Mouse (Mus musculus) hindbrain, postnatal 0 days (tissue): ENCODE results near the gene Rnf7. TPM values are rescaled to one million over a fixed set of nuclear protein-coding genes. Genes with fewer than 3 reads are reported as not detected.

Experiments
- ATAC-seq: fragments of 200-750 bp; cut with Nextera tagmentation; 2 replicates; pipeline ENCODE4 v1.8.0; 2017; ENCODE audit warnings: mild to moderate bottlenecking, moderate TSS enrichment, moderate library complexity
- DNase-seq: peaks from one replicate; pipeline ENCODE4 v3.0.0-alpha.2; 2015; ENCODE audit warnings: low spot score
- H3K27ac ChIP-seq: fragments of 300-500 bp; sonication (generic); 2 replicates; pipeline ENCODE4 v1.5.1; 2014; ENCODE audit warnings: mild to moderate bottlenecking
- H3K27me3 ChIP-seq: fragments of 300-500 bp; sonication (generic); 2 replicates; pipeline ENCODE4 v1.6.1; 2014; ENCODE audit warnings: low read length, mixed read lengths; ENCODE audit not compliant: insufficient read depth
- H3K36me3 ChIP-seq: fragments of 300-500 bp; sonication (generic); 2 replicates; pipeline ENCODE4 v1.6.1; 2014; ENCODE audit warnings: low read length, mixed read lengths; ENCODE audit not compliant: insufficient read depth
- H3K4me1 ChIP-seq: fragments of 300-500 bp; sonication (generic); 2 replicates; pipeline ENCODE4 v1.6.1; 2014; ENCODE audit warnings: antibody characterized with exemption, low read length, mixed read lengths; ENCODE audit not compliant: insufficient read depth
- H3K4me2 ChIP-seq: fragments of 300-500 bp; sonication (generic); 2 replicates; pipeline ENCODE4 v1.6.1; 2014; ENCODE audit warnings: low read depth, mild to moderate bottlenecking, low read length, moderate library complexity, mixed read lengths
- H3K4me3 ChIP-seq: fragments of 300-500 bp; sonication (generic); 2 replicates; pipeline ENCODE4 v1.5.1; 2014; ENCODE audit warnings: low read length
- H3K9ac ChIP-seq: fragments of 300-500 bp; sonication (generic); replicated peaks from 2 replicates; pipeline ENCODE4 v1.6.1; 2014; ENCODE audit warnings: mild to moderate bottlenecking, low read length, moderate library complexity, mixed read lengths
- H3K9me3 ChIP-seq: fragments of 300-500 bp; sonication (generic); 2 replicates; pipeline ENCODE4 v1.6.1; 2016; ENCODE audit warnings: low read length, mixed read lengths
- CTCF ChIP-seq: IDR thresholded peaks from 2 replicates; pipeline ENCODE4 v1.5.1; 2016; ENCODE audit warnings: antibody characterized with exemption, control low read depth, low read depth
- WGBS: fragments of 180-500 bp; shearing (Covaris S2); extraction: QIAGEN DNeasy Blood & Tissue Kit; methylation state at CpG from one replicate; pipeline ENCODE4 v1.1.7; 2014; 5-methylcytosine and 5-hydroxymethylcytosine counted together
- polyA plus RNA-seq: library from polyadenylated mRNA; unstranded; fragments of >200 nt; fragmentation: Nextera tagmentation; extraction: Ambion mirVana; gene quantifications from 2 replicates; pipeline ENCODE4 v1.2.1, GENCODE M21; 2015
- total RNA-seq: library from RNA; depleted of rRNA; stranded (reverse); fragments of >200 nt; gene quantifications from 2 replicates; pipeline ENCODE4 v1.2.3, GENCODE M21; 2014

Rnf7 gene
- total and polyA plus RNA-seq, 2 experiments from 2014 or later: 231 to 273 TPM

DNA sequence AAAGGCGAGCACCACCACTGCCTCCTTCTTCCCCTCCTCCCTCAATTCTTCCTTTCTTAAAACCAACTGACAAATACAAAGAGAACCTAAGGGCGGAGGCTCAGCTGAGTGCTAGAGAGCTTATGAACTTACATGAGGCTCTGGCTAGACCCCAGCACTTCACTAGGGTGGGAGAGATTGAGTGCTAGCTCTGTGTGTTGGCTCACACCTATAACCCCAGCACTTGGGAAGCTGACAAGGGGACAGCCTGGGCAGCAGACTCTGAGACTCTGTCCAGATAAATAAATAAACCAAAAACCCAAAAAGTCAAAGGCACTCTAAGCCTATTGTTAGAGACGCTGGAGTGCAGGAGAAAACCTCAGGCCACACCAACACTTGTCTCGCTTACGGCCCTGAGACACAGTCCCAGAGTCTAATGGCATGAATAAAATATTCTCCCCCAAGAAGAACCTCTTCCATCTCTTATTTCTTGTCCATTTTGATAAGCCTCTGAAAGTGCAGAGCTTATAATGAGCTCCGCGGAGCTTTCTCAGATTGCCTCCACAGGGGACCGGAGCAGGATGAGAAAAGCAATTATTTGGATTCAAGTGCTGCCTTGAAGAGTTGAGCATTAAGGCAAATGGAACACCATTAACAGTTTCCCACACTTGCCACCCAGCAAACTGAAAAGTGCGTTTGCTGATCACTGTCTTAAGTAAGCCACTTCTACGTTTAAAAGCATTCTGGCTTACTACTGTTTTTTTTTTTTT lies 18.2 kb downstream of the Rnf7 start:
- WGBS: 67% methylated on average over 10 of the region's 10 CpGs
- DNase-seq: peak; percentile 29
- TF ChIP-seq CTCF: no peak
- H3K27me3 ChIP-seq: no peaks in the 10 kb centered on the region
- no peaks in the 10 kb centered on the region for H3K36me3 ChIP-seq
- H3K27ac ChIP-seq: peak overlapping the region; percentile 20; the same call in 1 of the 2 replicates
- no peaks in the 10 kb centered on the region for H3K4me1 ChIP-seq
- no peak overlapping the region for H3K4me3 ChIP-seq
- no peak for ATAC-seq
- no peak overlapping the region for H3K9ac ChIP-seq
- H3K9me3 ChIP-seq: no peaks in the 10 kb centered on the region
- H3K4me2 ChIP-seq: no peak overlapping the region

DNA sequence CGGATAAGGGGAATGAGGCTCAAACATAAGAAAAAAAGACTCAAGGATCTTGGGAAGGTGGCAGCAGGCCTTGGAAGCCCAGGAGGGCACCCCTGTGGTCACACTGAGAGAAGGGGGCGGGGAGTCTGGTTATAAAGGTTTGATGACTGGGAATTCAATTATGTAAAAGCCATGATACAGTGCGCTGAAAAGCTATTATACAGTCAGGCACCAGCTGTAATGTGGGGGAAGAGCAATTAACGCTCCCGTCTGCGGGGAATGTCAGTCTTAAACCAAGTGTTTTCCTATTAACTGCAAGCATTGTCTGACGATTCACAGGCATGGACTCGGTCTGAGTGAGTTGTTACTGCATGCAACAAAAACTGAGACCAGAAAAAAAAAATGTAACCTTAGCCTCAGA lies 22.9 kb downstream of the Rnf7 start:
- 55% methylated on average over 8 of the region's 8 CpGs for WGBS
- Histone ChIP-seq H3K9me3 (no peaks in the 10 kb centered on the region), H3K4me1 (no peaks in the 10 kb centered on the region), H3K27ac (no peak overlapping the region), H3K27me3 (no peaks in the 10 kb centered on the region), H3K9ac (no peak overlapping the region), H3K4me3 (no peak overlapping the region), H3K4me2 (no peak overlapping the region), H3K36me3 (no peaks in the 10 kb centered on the region)
- DNase-seq (no peak), ATAC-seq (no peak)
- TF ChIP-seq CTCF: no peak

DNA sequence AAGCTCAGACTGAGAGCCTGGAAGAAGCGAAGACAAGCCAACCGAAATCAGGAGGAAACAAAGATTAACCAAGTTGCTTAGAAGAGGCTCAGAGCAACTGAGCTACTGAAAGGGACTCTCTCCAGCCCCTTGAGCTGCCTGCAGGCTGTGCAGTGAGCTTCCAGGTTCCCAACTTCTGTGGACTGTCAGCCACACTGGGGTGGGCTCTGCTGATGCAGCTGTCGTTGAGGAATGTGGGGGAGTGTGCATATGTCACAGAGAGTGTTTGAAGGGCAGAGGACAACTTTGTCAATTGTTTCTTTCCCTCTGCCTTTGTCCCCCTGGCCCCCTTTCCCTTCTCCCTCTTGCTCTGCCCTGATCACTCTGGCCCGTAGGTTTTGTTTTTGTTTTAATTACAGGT lies 25.5 kb downstream of the Rnf7 start:
- Histone ChIP-seq H3K4me3 (no peak overlapping the region), H3K27me3 (no peaks in the 10 kb centered on the region), H3K4me1 (no peaks in the 10 kb centered on the region), H3K9ac (no peak overlapping the region), H3K27ac (no peak overlapping the region), H3K9me3 (no peaks in the 10 kb centered on the region), H3K36me3 (no peaks in the 10 kb centered on the region), H3K4me2 (no peak overlapping the region)
- no peak for DNase-seq
- no peak for ATAC-seq
- 78% methylated on average over 4 of the region's 4 CpGs for WGBS
- no peak for TF ChIP-seq CTCF

DNA sequence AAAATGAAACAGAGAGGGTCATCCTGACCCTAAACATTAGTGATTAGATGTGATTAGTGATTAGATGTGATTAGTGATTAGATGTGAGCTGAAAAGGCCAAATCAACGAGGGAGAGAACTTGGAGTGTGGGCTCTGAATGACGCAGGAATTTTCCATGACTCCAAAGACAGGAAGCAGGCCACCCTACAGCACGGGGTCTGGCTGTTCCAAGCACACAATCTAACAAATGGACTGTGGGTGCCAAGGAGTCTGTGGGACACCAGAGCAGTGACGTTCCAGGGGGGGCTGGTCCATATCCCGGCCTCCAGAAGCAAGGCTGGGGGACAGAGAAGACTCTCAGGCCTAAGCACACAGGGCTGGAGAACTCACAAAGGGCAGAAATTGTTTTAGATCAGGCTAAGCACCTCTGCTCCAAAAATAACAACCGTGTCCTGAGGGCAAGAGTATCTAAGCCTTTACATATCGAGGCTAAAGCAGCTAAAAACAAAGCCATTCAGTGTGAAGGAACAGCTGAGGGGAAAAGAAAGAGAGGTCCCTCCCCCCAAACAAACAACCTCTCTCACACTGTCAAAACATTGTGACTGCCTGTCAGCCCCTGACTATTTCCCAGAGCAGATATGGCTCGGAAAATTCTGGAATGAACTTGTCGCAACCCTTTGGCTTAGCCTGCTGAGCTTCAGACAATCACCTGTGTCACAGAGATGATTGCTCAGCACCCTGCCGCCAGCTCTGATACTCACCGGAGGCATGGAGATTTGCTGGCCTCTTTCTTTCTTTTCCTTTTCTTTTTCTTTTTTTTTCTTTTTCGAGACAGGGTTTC lies 27.4 kb downstream of the Rnf7 start:
- Histone ChIP-seq H3K9ac (no peak overlapping the region), H3K27me3 (no peaks in the 10 kb centered on the region), H3K4me1 (no peaks in the 10 kb centered on the region), H3K4me3 (no peak overlapping the region), H3K36me3 (no peaks in the 10 kb centered on the region), H3K27ac (0 out of 2 replicates have a peak overlapping the region, but pooled peaks have one; percentile 20), H3K9me3 (no peaks in the 10 kb centered on the region), H3K4me2 (no peak overlapping the region)
- WGBS: 52% methylated on average over 12 of the region's 12 CpGs
- ATAC-seq (no peak), DNase-seq (no peak)
- no peak for TF ChIP-seq CTCF

DNA sequence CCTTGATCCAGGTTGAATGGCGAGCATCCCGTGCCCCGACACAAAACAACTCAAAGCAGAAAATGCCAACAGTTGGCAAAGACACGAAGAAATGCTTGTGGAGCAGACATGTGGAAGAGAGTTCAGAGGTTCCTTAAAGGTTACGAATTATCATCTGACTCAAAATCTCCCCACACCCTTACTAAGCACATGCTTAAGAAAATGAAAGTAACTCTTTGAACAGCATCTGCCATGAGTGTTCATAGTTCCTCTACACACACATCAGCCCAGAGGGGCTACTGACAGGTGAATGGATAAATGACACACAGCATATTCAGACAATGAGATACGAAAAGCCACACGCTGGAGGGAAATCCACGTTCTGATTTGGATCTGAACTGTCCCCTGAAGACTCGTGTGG lies 29.0 kb downstream of the Rnf7 start:
- DNase-seq: no peak
- no peaks in the 10 kb centered on the region for H3K4me1 ChIP-seq
- no peak overlapping the region for H3K9ac ChIP-seq
- H3K27ac ChIP-seq: no peak overlapping the region
- H3K27me3 ChIP-seq: no peaks in the 10 kb centered on the region
- H3K4me2 ChIP-seq: no peak overlapping the region
- WGBS: 80% methylated on average over 9 of the region's 9 CpGs
- no peak overlapping the region for H3K4me3 ChIP-seq
- H3K36me3 ChIP-seq: no peaks in the 10 kb centered on the region
- no peak for TF ChIP-seq CTCF
- no peaks in the 10 kb centered on the region for H3K9me3 ChIP-seq
- no peak for ATAC-seq

DNA sequence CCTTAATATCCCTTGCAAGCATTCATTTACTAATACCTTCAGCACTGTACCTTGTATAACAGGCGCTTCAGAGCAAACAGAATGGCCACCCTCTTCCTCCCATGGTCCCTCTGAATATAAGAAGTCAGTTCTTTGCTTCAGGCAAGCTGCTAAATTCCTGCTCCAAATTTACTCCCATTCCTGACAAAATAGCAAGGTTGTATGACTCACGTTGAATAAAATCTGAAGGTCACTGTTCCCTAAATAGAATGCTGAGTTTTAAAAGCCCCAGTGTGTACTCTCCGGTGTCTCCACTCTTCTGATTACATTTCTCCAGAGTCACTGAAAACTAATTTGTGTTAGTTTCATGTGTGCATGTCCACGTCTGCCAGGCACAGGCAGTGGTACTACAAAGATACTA lies 33.1 kb downstream of the Rnf7 start:
- no peak for ATAC-seq
- TF ChIP-seq CTCF: no peak

DNA sequence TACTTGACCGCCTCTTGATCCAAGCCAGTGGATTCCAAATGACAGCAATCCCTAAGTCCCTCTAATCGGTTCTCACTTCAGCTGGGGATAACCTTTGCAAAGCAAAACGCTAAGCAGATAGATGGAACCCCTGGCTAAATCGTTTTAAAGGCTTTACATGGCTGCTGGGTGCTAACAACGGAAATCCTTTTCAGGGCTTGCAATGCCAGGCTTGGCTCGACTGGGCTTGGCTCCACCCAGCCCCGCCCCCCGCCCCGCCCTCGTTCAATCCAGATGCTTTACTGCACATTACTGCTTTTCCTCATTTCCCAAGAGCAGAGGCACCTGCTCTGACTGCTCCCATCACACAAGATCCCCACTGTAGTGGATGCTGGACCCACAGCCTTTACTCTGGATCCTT lies 36.4 kb downstream of the Rnf7 start:
- H3K36me3 ChIP-seq: no peaks in the 10 kb centered on the region
- H3K4me1 ChIP-seq: peaks cover 12% of the 10 kb centered on the region
- no peaks in the 10 kb centered on the region for H3K27me3 ChIP-seq
- H3K9me3 ChIP-seq: no peaks in the 10 kb centered on the region
- no peak overlapping the region for H3K4me2 ChIP-seq
- WGBS: 35% methylated on average over 10 of the region's 10 CpGs
- ATAC-seq (no peak), DNase-seq (no peak)
- H3K9ac ChIP-seq: no peak overlapping the region
- H3K4me3 ChIP-seq: no peak overlapping the region
- TF ChIP-seq CTCF: no peak
- H3K27ac ChIP-seq: no peak overlapping the region

More for the DNA sequence above, 33.1 kb downstream of the Rnf7 start:
- no peak overlapping the region for H3K4me2 ChIP-seq
- H3K9me3 ChIP-seq: no peaks in the 10 kb centered on the region
- H3K9ac ChIP-seq: no peak overlapping the region
- no peak for DNase-seq
- WGBS: 68% methylated on average over 4 of the region's 4 CpGs
- no peaks in the 10 kb centered on the region for H3K36me3 ChIP-seq
- no peaks in the 10 kb centered on the region for H3K27me3 ChIP-seq
- H3K4me3 ChIP-seq: no peak overlapping the region
- H3K4me1 ChIP-seq: no peaks in the 10 kb centered on the region
- H3K27ac ChIP-seq: no peak overlapping the region
